Mouse (Mus musculus): ENCODE measurements around the gene Lrmda. TPM values are rescaled to one million over a fixed set of nuclear protein-coding genes. Genes with fewer than 3 reads are reported as not detected.

The Lrmda gene
- polyA plus RNA-seq, 1 experiment from 2014 or later, result 0.66 TPM

DNA sequence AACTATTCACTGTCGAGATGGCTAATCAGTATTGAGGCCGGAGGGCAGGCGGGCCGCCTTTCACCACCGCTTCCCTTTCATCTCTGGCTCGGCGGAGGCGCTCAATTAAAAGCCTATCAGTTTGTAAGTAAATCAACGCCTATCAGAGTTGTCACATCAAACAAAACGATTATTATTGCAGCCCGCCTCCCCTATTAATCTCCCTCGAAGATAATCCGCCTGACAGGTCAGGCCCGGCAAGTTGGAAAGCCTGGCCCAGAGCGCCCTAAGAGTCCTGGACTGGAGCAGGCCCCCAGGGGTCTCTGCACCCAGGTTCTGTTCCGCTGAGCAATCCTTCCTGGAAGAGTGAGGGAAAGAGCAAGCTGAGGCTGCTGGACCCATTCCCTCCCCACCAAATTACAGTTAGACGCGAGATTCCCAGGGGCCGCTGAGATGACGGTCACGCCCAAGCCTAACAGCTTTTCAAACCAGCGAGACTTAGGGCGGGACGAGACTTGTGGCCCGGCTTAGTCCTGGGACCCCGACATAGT is 28.2 kb upstream of the Lrmda start:
- H3K36me3 ChIP-seq (ENCODE audit: control insufficient read depth, insufficient read depth, low read length), result no peaks in the 10 kb centered on the region
- peak overlapping the region; percentile 93; the same call in 1 of the 2 replicates for H3K27ac ChIP-seq (ENCODE audit: low read depth, low read length)
- H3K27me3 ChIP-seq (ENCODE audit: control insufficient read depth, insufficient read depth, low read length), result no peaks in the 10 kb centered on the region
- peak overlapping the region; percentile 83 for H3K4me2 ChIP-seq (ENCODE audit: low read depth)
- peak overlapping the region; percentile 76; the same call in 1 of the 2 replicates for H3K9ac ChIP-seq (ENCODE audit: low read length)
- WGBS, result under 1% methylated on average over 26 of the region's 26 CpGs
- H3K4me1 ChIP-seq (ENCODE audit: control insufficient read depth, insufficient read depth, low read length), result peaks cover 32% of the 10 kb centered on the region
- DNase-seq (ENCODE audit: low spot score) (peak; percentile 90), ATAC-seq (ENCODE audit: insufficient read depth, low FRiP score, low TSS enrichment) (0 out of 2 replicates have a peak, but pooled peaks have one; percentile 5)
- peak overlapping the region; percentile 88 for H3K4me3 ChIP-seq (ENCODE audit: low read depth, low read length)
- no peaks in the 10 kb centered on the region for H3K9me3 ChIP-seq (ENCODE audit: control insufficient read depth, low read length)

DNA sequence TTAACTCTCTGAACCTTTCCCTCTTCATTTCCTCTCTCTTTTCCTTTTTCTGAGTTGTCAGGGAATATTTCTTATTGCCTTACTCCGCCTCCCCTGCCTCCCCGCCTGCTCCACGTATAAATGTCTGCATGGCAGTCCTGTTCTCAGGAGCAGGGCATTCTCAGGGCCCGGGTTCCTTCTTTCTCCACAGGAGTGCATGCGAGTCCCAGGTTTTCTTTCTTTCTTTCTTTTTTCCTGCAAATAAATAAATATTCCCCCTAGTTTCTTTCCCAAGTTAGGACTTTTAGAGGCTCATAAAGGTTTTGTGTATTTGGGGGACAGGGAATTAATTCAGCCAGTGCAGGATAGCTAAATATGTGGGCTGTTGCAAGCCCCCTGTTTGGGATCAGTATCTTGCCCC is 27.7 kb upstream of the Lrmda start:
- peak overlapping the region; percentile 93; the same call in 1 of the 2 replicates for H3K27ac ChIP-seq (ENCODE audit: low read depth, low read length)
- peak overlapping the region; percentile 76; the same call in 1 of the 2 replicates for H3K9ac ChIP-seq (ENCODE audit: low read length)

DNA sequence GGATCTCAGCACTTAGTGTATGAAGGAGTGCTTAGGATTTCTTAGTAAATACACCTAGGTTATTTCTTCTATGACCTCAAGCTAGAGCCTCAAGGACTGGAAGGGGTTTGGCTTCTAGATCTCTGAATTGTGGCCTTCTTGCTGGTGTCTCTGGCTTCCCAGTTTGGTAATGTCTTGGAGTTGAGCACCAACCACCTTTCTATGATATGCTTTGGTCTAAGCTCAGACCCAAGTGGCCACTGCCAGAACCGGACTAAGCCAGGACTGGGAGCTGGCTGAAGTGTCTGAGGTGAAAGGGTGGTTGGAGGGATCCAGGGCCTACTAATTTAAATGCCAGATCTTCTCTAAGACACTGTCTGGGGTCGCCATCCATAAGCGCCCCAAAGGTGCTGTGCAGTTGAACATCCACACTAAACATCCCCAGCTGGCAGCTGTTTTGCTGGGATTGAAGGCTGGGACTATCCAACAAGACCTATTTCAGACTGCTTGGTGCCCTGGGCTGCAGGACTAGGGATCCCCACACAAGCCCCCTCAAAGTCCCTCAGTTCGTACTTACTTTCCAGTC is 27.1 kb upstream of the Lrmda start:
- Histone ChIP-seq H3K27me3 (ENCODE audit: control insufficient read depth, insufficient read depth, low read length) (no peaks in the 10 kb centered on the region), H3K4me3 (ENCODE audit: low read depth, low read length) (peak overlapping the region; percentile 88; the same call in 1 of the 2 replicates), H3K27ac (ENCODE audit: low read depth, low read length) (no peak overlapping the region), H3K9ac (ENCODE audit: low read length) (peak overlapping the region; percentile 29; the same call in 1 of the 2 replicates), H3K36me3 (ENCODE audit: control insufficient read depth, insufficient read depth, low read length) (no peaks in the 10 kb centered on the region), H3K9me3 (ENCODE audit: control insufficient read depth, low read length) (no peaks in the 10 kb centered on the region), H3K4me1 (ENCODE audit: control insufficient read depth, insufficient read depth, low read length) (peaks cover 32% of the 10 kb centered on the region), H3K4me2 (ENCODE audit: low read depth) (peak overlapping the region; percentile 83)
- 30% methylated on average over 4 of the region's 4 CpGs for WGBS
- peak; percentile 19 for DNase-seq (ENCODE audit: low spot score)
- no peak for ATAC-seq (ENCODE audit: insufficient read depth, low FRiP score, low TSS enrichment)

More for the DNA sequence above, 27.7 kb upstream of the Lrmda start:
- WGBS, result 3% methylated on average over 5 of the region's 5 CpGs
- no peaks in the 10 kb centered on the region for H3K9me3 ChIP-seq (ENCODE audit: control insufficient read depth, low read length)
- peak; percentile 26 for DNase-seq (ENCODE audit: low spot score)
- H3K4me2 ChIP-seq (ENCODE audit: low read depth), result peak overlapping the region; percentile 83
- H3K4me1 ChIP-seq (ENCODE audit: control insufficient read depth, insufficient read depth, low read length), result peaks cover 32% of the 10 kb centered on the region
- H3K27me3 ChIP-seq (ENCODE audit: control insufficient read depth, insufficient read depth, low read length), result no peaks in the 10 kb centered on the region
- ATAC-seq (ENCODE audit: insufficient read depth, low FRiP score, low TSS enrichment), result no peak
- peak overlapping the region; percentile 88 for H3K4me3 ChIP-seq (ENCODE audit: low read depth, low read length)
- no peaks in the 10 kb centered on the region for H3K36me3 ChIP-seq (ENCODE audit: control insufficient read depth, insufficient read depth, low read length)

DNA sequence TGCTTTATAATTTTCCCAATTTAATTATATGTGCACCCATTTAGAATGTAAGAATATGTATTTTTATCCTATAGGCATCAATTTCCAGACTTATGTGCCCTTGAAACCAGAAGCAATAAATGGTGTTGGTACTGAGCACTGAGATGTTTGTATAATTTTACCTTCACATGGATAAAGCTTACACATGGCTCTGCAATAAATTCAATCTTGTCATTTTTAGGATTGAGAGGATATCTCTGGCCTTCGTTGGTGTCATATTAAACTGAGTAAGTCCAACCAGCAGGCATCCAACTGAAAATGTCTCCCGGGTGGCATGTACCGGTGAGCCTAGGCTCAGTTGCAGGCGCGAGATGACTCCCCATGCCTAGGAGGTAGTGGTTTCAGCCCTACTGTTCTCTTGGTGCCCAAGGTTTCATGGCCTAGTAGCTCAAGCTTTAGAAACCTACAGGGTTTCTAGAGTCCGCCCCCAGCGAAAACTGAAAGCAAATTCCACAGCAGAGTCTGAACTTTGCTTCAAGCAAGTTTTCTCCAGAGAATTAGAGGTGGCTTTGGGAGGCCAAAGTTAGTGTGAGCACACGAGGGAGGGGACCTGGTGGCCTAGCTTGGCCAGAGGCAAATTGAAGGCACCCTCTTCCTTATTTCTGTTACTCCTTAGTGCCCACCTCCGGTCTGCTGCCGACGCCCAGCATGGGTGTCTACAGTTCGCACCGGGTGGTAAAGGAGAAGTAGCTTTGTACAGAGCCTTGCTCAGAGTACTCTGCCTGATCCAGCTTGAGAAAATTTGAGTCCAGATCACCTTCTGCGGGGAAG is 26.1 kb upstream of the Lrmda start:
- Histone ChIP-seq H3K4me2 (ENCODE audit: low read depth) (peak overlapping the region; percentile 74), H3K36me3 (ENCODE audit: control insufficient read depth, insufficient read depth, low read length) (no peaks in the 10 kb centered on the region), H3K9me3 (ENCODE audit: control insufficient read depth, low read length) (no peaks in the 10 kb centered on the region), H3K4me3 (ENCODE audit: low read depth, low read length) (peak overlapping the region; percentile 75; the same call in 1 of the 2 replicates), H3K4me1 (ENCODE audit: control insufficient read depth, insufficient read depth, low read length) (peaks cover 32% of the 10 kb centered on the region), H3K27me3 (ENCODE audit: control insufficient read depth, insufficient read depth, low read length) (no peaks in the 10 kb centered on the region), H3K27ac (ENCODE audit: low read depth, low read length) (0 out of 2 replicates have a peak overlapping the region, but pooled peaks have one; percentile 49), H3K9ac (ENCODE audit: low read length) (peak overlapping the region; percentile 41; the same call in 1 of the 2 replicates)
- WGBS, result 4% methylated on average over 14 of the region's 14 CpGs
- no peak for ATAC-seq (ENCODE audit: insufficient read depth, low FRiP score, low TSS enrichment)
- DNase-seq (ENCODE audit: low spot score), result peak; percentile 61

DNA sequence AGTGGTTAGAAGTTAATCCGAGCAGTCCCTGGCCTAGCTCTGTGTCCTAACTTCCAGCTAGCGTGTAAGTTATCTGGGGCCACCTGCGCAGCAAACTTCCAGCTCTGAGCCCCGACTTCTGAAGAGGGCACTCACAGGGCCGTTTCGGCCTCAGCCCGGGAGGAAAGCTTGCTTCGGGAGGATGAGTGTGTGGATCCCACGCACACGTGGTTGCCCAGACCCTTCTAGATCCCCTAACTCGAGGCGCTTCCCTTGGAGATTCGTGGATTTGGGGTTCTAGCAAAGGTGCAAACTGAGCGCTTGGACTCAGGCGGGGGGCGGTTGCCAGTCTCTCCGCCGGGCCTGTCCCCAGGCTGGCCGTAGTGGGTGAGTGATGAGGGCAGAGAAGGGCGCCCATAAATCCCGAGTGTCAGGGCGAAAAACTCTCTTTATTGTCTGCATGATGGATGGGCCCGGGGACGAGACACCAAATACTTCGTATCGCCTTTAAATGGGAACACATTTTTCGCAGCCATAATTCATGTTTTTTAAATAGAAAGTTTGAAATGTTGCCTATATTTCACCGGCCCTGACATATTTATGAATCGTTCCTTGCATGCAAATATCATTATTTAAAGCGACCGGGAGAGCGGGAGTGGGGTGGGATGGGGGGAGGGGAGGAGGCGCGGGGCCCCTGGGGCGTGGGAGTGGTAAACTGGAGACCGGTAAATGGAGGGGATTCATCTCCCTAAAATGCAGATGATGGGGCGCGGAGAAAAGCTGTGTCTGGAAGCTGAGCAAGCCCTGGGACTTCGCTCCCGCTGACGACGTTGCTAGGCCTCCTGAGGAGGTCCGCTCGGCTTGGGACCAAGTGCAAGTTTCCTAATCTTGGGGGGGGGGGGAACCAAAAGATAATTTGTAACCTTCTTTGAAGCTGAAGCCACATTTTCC is 25.2 kb upstream of the Lrmda start:
- Histone ChIP-seq H3K9me3 (ENCODE audit: control insufficient read depth, low read length) (no peaks in the 10 kb centered on the region), H3K4me1 (ENCODE audit: control insufficient read depth, insufficient read depth, low read length) (peaks cover 30% of the 10 kb centered on the region), H3K4me3 (ENCODE audit: low read depth, low read length) (peak overlapping the region; percentile 75), H3K4me2 (ENCODE audit: low read depth) (peak overlapping the region; percentile 74), H3K36me3 (ENCODE audit: control insufficient read depth, insufficient read depth, low read length) (no peaks in the 10 kb centered on the region), H3K27ac (ENCODE audit: low read depth, low read length) (peak overlapping the region; percentile 87), H3K9ac (ENCODE audit: low read length) (peak overlapping the region; percentile 77), H3K27me3 (ENCODE audit: control insufficient read depth, insufficient read depth, low read length) (no peaks in the 10 kb centered on the region)
- under 1% methylated on average over 44 of the region's 44 CpGs for WGBS
- DNase-seq (ENCODE audit: low spot score) (peak; percentile 75), ATAC-seq (ENCODE audit: insufficient read depth, low FRiP score, low TSS enrichment) (0 out of 2 replicates have a peak, but pooled peaks have one; percentile 35)

DNA sequence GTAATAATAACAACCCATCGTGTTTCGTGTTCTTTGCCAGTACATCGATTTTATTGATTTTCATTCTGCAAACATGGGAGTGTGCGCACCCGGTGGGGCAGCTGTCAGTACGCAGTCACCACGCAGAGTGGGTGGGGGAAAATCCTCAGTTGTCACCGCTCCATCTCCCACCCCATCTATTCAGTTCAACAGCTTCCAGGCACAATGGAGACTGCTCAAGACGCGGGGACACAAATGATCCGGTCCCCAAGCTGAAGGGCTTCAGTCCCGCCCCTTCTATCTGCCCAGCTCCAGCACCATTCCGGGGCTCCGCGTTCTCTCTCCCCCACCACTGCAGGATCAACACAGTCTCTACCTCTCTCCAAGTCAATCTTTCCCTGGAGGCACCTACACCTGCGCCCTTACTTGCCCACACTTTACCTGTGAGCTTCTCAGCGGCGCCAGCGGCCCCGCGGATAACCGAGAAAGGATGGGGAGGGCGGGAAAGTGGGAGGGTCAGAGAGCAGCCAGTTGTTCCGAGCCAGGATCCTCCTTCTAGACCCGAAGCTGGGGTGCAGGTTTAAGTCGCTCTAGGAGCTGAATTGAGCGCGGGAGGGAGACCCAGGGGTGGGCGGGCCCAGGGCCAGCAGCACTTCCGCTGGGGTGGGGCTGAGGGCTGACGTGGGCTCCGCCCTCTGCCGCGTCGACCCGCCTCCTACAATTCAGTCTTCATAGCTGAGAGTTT is 24.3 kb upstream of the Lrmda start:
- Histone ChIP-seq H3K9me3 (ENCODE audit: control insufficient read depth, low read length) (no peaks in the 10 kb centered on the region), H3K9ac (ENCODE audit: low read length) (peak overlapping the region; percentile 77), H3K36me3 (ENCODE audit: control insufficient read depth, insufficient read depth, low read length) (no peaks in the 10 kb centered on the region), H3K27ac (ENCODE audit: low read depth, low read length) (peak overlapping the region; percentile 87), H3K4me3 (ENCODE audit: low read depth, low read length) (peak overlapping the region; percentile 75), H3K4me2 (ENCODE audit: low read depth) (peak overlapping the region; percentile 74), H3K27me3 (ENCODE audit: control insufficient read depth, insufficient read depth, low read length) (no peaks in the 10 kb centered on the region), H3K4me1 (ENCODE audit: control insufficient read depth, insufficient read depth, low read length) (peaks cover 29% of the 10 kb centered on the region)
- DNase-seq (ENCODE audit: low spot score), result peak; percentile 84
- peak; percentile 48 for ATAC-seq (ENCODE audit: insufficient read depth, low FRiP score, low TSS enrichment)
- under 1% methylated on average over 36 of the region's 36 CpGs for WGBS

DNA sequence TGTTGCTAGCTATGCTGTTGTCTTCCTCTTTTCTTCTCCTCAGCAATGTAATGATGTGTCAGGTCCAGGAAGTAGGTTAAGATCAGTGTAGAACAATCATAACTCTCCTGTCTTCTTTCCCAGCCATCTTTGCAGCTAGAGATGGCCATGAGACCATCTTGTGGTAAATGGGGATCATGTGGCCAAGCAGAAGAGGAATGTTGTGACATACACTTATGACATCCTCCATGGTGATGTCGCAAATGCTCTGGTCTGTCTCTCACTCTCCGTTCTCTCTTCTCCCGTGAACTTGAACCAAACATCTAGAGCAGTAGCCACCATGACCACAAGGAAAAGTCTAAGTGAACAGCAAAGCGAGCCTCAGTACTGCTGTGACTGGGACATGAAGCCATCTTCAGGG is 19.9 kb upstream of the Lrmda start:
- Histone ChIP-seq H3K4me3 (ENCODE audit: low read depth, low read length) (no peak overlapping the region), H3K4me1 (ENCODE audit: control insufficient read depth, insufficient read depth, low read length) (peaks cover 3% of the 10 kb centered on the region), H3K36me3 (ENCODE audit: control insufficient read depth, insufficient read depth, low read length) (no peaks in the 10 kb centered on the region), H3K27ac (ENCODE audit: low read depth, low read length) (no peak overlapping the region), H3K27me3 (ENCODE audit: control insufficient read depth, insufficient read depth, low read length) (no peaks in the 10 kb centered on the region), H3K4me2 (ENCODE audit: low read depth) (no peak overlapping the region), H3K9me3 (ENCODE audit: control insufficient read depth, low read length) (no peaks in the 10 kb centered on the region), H3K9ac (ENCODE audit: low read length) (no peak overlapping the region)
- no peak for ATAC-seq (ENCODE audit: insufficient read depth, low FRiP score, low TSS enrichment)
- no peak for DNase-seq (ENCODE audit: low spot score)
- 89% methylated on average over 4 of the region's 4 CpGs for WGBS

All from neural tube, embryonic 11.5 days (tissue).